Mouse (Mus musculus): ENCODE measurements around the gene Pde4dip. TPM values are rescaled to one million over a fixed set of nuclear protein-coding genes. Genes with fewer than 3 reads are reported as not detected.
A peak's percentile ranks its signal among the peaks of the same experiment; 100 is the strongest.

Pde4dip gene
- polyA plus RNA-seq, 1 experiment from 2014 or later, result 22.1 TPM

DNA sequence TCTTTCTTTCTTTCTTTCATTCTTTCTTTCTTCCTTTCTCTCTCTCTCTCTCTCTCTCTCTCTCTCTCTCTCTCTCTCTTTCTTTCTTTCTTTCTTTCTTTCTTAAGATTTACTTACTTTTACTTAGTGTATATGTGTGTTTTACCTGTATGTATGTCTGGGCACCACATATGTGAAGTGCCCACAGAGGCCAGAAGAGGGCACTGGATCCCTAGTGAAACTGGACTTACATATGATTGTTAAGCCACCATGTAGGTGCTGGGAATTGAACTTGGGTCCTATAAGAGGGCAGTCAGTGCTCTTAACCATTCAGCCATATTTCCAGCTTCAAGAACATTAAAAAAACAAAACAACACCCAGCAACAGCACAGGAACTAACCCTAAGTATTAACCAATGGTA, 99.2 kb downstream of the Pde4dip start:
- H3K27ac ChIP-seq (ENCODE audit: low read depth, low read length), result no peak overlapping the region
- H3K9ac ChIP-seq (ENCODE audit: low read depth, low read length), result no peak overlapping the region
- H3K9me3 ChIP-seq (ENCODE audit: control insufficient read depth, low read length), result no peaks in the 10 kb centered on the region
- no peak overlapping the region for H3K4me2 ChIP-seq (replicated peaks; ENCODE audit: low read depth, low read length)
- H3K4me3 ChIP-seq (ENCODE audit: low read length), result no peak overlapping the region
- H3K4me1 ChIP-seq (ENCODE audit: control insufficient read depth, insufficient read depth, low read length), result no peaks in the 10 kb centered on the region
- H3K27me3 ChIP-seq (ENCODE audit: control insufficient read depth, insufficient read depth, low read length), result no peaks in the 10 kb centered on the region
- H3K36me3 ChIP-seq (ENCODE audit: control insufficient read depth, insufficient read depth, low read length), result no peaks in the 10 kb centered on the region
- no peak for ATAC-seq (ENCODE audit: low FRiP score, low TSS enrichment)

- Histone ChIP-seq H3K4me2 (replicated peaks; ENCODE audit: low read depth, low read length) (no peak overlapping the region), H3K27me3 (ENCODE audit: control insufficient read depth, insufficient read depth, low read length) (no peaks in the 10 kb centered on the region), H3K9ac (ENCODE audit: low read depth, low read length) (no peak overlapping the region), H3K36me3 (ENCODE audit: control insufficient read depth, insufficient read depth, low read length) (no peaks in the 10 kb centered on the region), H3K4me3 (ENCODE audit: low read length) (no peak overlapping the region), H3K27ac (ENCODE audit: low read depth, low read length) (no peak overlapping the region), H3K4me1 (ENCODE audit: control insufficient read depth, insufficient read depth, low read length) (no peaks in the 10 kb centered on the region), H3K9me3 (ENCODE audit: control insufficient read depth, low read length) (no peaks in the 10 kb centered on the region)
- ATAC-seq (ENCODE audit: low FRiP score, low TSS enrichment), result no peak
- 53% methylated on average over 4 of the region's 4 CpGs for WGBS
Measured at GRCm38 (mm10) chr3:97776195-97776594, 112.3 kb downstream of the Pde4dip start.

DNA sequence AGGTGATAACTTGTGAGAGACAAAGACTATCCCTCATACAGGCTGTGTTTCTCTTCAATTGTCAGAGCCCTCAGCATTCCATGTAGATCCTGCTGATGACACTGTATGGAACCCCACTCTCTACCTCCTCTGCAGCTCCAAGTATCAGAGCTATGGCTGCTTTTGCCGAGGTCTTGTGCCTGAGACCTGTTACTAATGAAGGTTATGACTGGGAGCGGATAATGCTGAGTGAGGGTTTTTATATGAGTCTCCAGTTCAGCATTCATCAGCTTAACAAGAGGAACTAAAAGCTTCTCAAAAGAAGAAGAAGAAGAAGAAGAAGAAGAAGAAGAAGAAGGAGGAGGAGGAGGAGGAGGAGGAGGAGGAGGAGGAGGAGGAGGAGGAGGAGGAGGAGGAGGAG, 112.8 kb downstream of the Pde4dip start:
- Histone ChIP-seq H3K9ac (ENCODE audit: low read depth, low read length) (no peak overlapping the region), H3K4me3 (ENCODE audit: low read length) (no peak overlapping the region), H3K27me3 (ENCODE audit: control insufficient read depth, insufficient read depth, low read length) (no peaks in the 10 kb centered on the region), H3K4me2 (replicated peaks; ENCODE audit: low read depth, low read length) (no peak overlapping the region), H3K36me3 (ENCODE audit: control insufficient read depth, insufficient read depth, low read length) (no peaks in the 10 kb centered on the region), H3K4me1 (ENCODE audit: control insufficient read depth, insufficient read depth, low read length) (no peaks in the 10 kb centered on the region), H3K9me3 (ENCODE audit: control insufficient read depth, low read length) (no peaks in the 10 kb centered on the region), H3K27ac (ENCODE audit: low read depth, low read length) (no peak overlapping the region)
- WGBS, result 77% methylated on average over 2 of the region's 2 CpGs
- no peak for ATAC-seq (ENCODE audit: low FRiP score, low TSS enrichment)

GRCm38 (mm10) chr3:97774861-97775260, 113.6 kb downstream of the Pde4dip start:
- no peak overlapping the region for H3K4me2 ChIP-seq (replicated peaks; ENCODE audit: low read depth, low read length)
- H3K9ac ChIP-seq (ENCODE audit: low read depth, low read length), result no peak overlapping the region
- ATAC-seq (ENCODE audit: low FRiP score, low TSS enrichment), result no peak
- H3K4me3 ChIP-seq (ENCODE audit: low read length), result no peak overlapping the region
- H3K4me1 ChIP-seq (ENCODE audit: control insufficient read depth, insufficient read depth, low read length), result no peaks in the 10 kb centered on the region
- no peaks in the 10 kb centered on the region for H3K27me3 ChIP-seq (ENCODE audit: control insufficient read depth, insufficient read depth, low read length)
- H3K36me3 ChIP-seq (ENCODE audit: control insufficient read depth, insufficient read depth, low read length), result no peaks in the 10 kb centered on the region
- no peaks in the 10 kb centered on the region for H3K9me3 ChIP-seq (ENCODE audit: control insufficient read depth, low read length)
- H3K27ac ChIP-seq (ENCODE audit: low read depth, low read length), result no peak overlapping the region
- 83% methylated on average over 1 of the region's 1 CpGs for WGBS

DNA sequence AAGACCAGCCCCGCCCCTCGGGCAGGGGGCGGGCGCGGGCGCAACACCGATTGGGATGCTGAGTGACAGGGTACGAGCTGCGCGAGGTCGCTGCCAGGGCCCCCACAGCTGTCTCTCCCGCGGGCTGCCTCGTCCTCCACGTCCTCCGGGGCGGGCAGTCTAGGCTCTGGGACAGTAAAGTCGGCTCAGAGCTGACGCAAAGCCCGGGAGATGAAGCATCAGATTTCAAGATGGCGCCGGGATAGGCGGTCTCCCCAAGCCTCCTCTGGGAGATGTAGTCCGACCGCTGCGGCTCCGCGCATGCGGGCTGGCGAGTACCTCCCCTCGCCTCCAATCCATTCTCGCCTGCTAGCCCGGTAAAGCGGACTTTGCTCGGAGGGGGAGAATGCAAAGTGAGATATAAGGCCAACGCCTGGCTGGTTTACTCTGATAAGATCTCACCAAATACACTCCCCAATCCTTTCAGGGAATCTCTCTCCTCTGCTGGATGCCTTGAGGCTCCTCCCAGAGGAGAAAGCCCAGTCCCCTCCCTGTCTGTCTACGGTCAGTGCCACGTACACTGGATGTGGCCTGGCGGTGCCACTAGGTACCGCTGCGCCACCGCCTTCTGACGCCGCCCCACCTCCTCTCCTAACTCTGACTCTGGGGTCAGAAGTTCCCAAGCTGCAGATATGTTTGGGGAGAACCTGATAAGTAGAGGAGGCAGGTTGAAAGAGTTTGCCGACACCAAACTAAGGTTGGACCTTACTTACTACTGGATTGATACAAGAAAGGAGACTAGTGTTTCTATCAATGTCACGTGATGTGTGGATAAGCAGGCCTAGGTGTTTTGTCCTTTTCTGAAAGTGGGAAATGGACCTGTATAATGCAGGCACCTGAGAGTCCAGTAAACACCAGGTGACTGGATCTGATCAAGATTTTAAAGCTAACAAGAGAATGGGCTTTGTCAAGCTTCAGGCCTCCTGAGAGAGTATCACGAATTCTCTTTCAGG, 120.4 kb downstream of the Pde4dip start:
- Histone ChIP-seq H3K9me3 (ENCODE audit: control insufficient read depth, low read length) (no peaks in the 10 kb centered on the region), H3K4me2 (replicated peaks; ENCODE audit: low read depth, low read length) (peak overlapping the region; percentile 95), H3K9ac (ENCODE audit: low read depth, low read length) (peak overlapping the region; percentile 72), H3K27me3 (ENCODE audit: control insufficient read depth, insufficient read depth, low read length) (no peaks in the 10 kb centered on the region), H3K4me3 (ENCODE audit: low read length) (peak overlapping the region; percentile 80), H3K27ac (ENCODE audit: low read depth, low read length) (peak overlapping the region; percentile 9), H3K4me1 (ENCODE audit: control insufficient read depth, insufficient read depth, low read length) (peaks cover 16% of the 10 kb centered on the region; the same call in 1 of the 2 replicates), H3K36me3 (ENCODE audit: control insufficient read depth, insufficient read depth, low read length) (no peaks in the 10 kb centered on the region)
- 4% methylated on average over 47 of the region's 47 CpGs for WGBS
- ATAC-seq (ENCODE audit: low FRiP score, low TSS enrichment), result peak; percentile 98

- H3K27ac ChIP-seq (ENCODE audit: low read depth, low read length), result peak overlapping the region; percentile 9
- no peaks in the 10 kb centered on the region for H3K9me3 ChIP-seq (ENCODE audit: control insufficient read depth, low read length)
- peak; percentile 89; the same call in 1 of the 2 replicates for ATAC-seq (ENCODE audit: low FRiP score, low TSS enrichment)
- peak overlapping the region; percentile 80 for H3K4me3 ChIP-seq (ENCODE audit: low read length)
- no peaks in the 10 kb centered on the region for H3K27me3 ChIP-seq (ENCODE audit: control insufficient read depth, insufficient read depth, low read length)
- H3K9ac ChIP-seq (ENCODE audit: low read depth, low read length), result peak overlapping the region; percentile 72
- 4% methylated on average over 40 of the region's 40 CpGs for WGBS
- H3K4me2 ChIP-seq (replicated peaks; ENCODE audit: low read depth, low read length), result peak overlapping the region; percentile 95
- no peaks in the 10 kb centered on the region for H3K36me3 ChIP-seq (ENCODE audit: control insufficient read depth, insufficient read depth, low read length)
- peaks cover 16% of the 10 kb centered on the region; the same call in 1 of the 2 replicates for H3K4me1 ChIP-seq (ENCODE audit: control insufficient read depth, insufficient read depth, low read length)
Measured at GRCm38 (mm10) chr3:97767041-97767770, 121.3 kb downstream of the Pde4dip start.

DNA sequence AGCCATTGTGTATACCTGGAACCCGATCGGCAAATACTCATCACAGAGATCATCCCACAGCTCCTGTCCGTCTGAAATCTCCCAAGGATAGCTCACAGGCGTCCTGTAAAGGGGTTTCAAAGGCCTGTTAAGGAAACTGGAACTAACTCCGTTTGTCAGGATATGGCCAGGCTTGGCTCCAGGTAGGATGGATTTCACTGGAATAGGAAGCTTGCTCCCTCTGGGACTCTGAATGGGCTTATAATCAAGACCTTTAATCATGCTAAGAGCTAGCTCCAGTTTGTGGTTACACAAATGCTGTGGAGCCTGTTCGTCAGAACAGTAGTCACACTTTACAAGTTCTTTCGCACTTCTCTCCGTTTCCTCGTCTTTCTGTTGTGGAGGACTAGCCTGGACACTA, 122.0 kb downstream of the Pde4dip start:
- peak overlapping the region; percentile 95 for H3K4me2 ChIP-seq (replicated peaks; ENCODE audit: low read depth, low read length)
- no peaks in the 10 kb centered on the region for H3K27me3 ChIP-seq (ENCODE audit: control insufficient read depth, insufficient read depth, low read length)
- WGBS, result 62% methylated on average over 9 of the region's 9 CpGs
- H3K9ac ChIP-seq (ENCODE audit: low read depth, low read length), result peak overlapping the region; percentile 72; the same call in 1 of the 2 replicates
- no peak for ATAC-seq (ENCODE audit: low FRiP score, low TSS enrichment)
- no peaks in the 10 kb centered on the region for H3K36me3 ChIP-seq (ENCODE audit: control insufficient read depth, insufficient read depth, low read length)
- peak overlapping the region; percentile 80 for H3K4me3 ChIP-seq (ENCODE audit: low read length)
- H3K27ac ChIP-seq (ENCODE audit: low read depth, low read length), result no peak overlapping the region
- H3K4me1 ChIP-seq (ENCODE audit: control insufficient read depth, insufficient read depth, low read length), result peaks cover 16% of the 10 kb centered on the region; the same call in 1 of the 2 replicates
- H3K9me3 ChIP-seq (ENCODE audit: control insufficient read depth, low read length), result no peaks in the 10 kb centered on the region

GRCm38 (mm10) chr3:97764152-97764551, 124.4 kb downstream of the Pde4dip start:
- no peaks in the 10 kb centered on the region for H3K36me3 ChIP-seq (ENCODE audit: control insufficient read depth, insufficient read depth, low read length)
- no peak overlapping the region for H3K9ac ChIP-seq (ENCODE audit: low read depth, low read length)
- H3K4me3 ChIP-seq (ENCODE audit: low read length), result no peak overlapping the region
- H3K9me3 ChIP-seq (ENCODE audit: control insufficient read depth, low read length), result no peaks in the 10 kb centered on the region
- no peaks in the 10 kb centered on the region for H3K27me3 ChIP-seq (ENCODE audit: control insufficient read depth, insufficient read depth, low read length)
- no peak for ATAC-seq (ENCODE audit: low FRiP score, low TSS enrichment)
- no peak overlapping the region for H3K4me2 ChIP-seq (replicated peaks; ENCODE audit: low read depth, low read length)
- WGBS, result 79% methylated on average over 5 of the region's 5 CpGs
- no peak overlapping the region for H3K27ac ChIP-seq (ENCODE audit: low read depth, low read length)
- H3K4me1 ChIP-seq (ENCODE audit: control insufficient read depth, insufficient read depth, low read length), result peaks cover 16% of the 10 kb centered on the region; the same call in 1 of the 2 replicates
